Mouse (Mus musculus) forebrain, embryonic 14.5 days (tissue): Measurements from ENCODE around the gene Gdi1. TPM values are rescaled to one million over a fixed set of nuclear protein-coding genes. Genes with fewer than 3 reads are reported as not detected.

ENCODE experiments used
- ATAC-seq: fragments of 200-750 bp; cut with Nextera tagmentation; 2 replicates; pipeline ENCODE4 v1.8.0; 2017; ENCODE audit warnings: mild to moderate bottlenecking, moderate library complexity
- DNase-seq: peaks from one replicate; pipeline ENCODE4 v3.0.0-alpha.2; 2015; ENCODE audit warnings: low spot score
- H3K27ac ChIP-seq: fragments of 300-500 bp; sonication (generic); 2 replicates; pipeline ENCODE4 v1.5.1; 2014; ENCODE audit warnings: low read depth, mild to moderate bottlenecking, control low read depth, low read length, moderate library complexity
- H3K27me3 ChIP-seq: fragments of 300-500 bp; sonication (generic); replicated peaks from 2 replicates; pipeline ENCODE4 v1.6.1; 2014; ENCODE audit warnings: low read length, control low read depth, mixed read lengths; ENCODE audit not compliant: control insufficient read depth, insufficient read depth
- H3K36me3 ChIP-seq: fragments of 300-500 bp; sonication (generic); 2 replicates; pipeline ENCODE4 v1.6.1; 2014; ENCODE audit warnings: low read length, control low read depth; ENCODE audit not compliant: control insufficient read depth, insufficient read depth
- H3K4me1 ChIP-seq: fragments of 300-500 bp; sonication (generic); 2 replicates; pipeline ENCODE4 v1.6.1; 2014; ENCODE audit warnings: antibody characterized with exemption, low read length, control low read depth; ENCODE audit not compliant: control insufficient read depth, insufficient read depth
- H3K4me2 ChIP-seq: fragments of 300-500 bp; sonication (generic); 2 replicates; pipeline ENCODE4 v1.6.1; 2014; ENCODE audit warnings: mild to moderate bottlenecking, control low read depth, low read length
- H3K4me3 ChIP-seq: fragments of 300-500 bp; sonication (generic); 2 replicates; pipeline ENCODE4 v1.5.1; 2014; ENCODE audit warnings: low read depth, low read length, control low read depth
- H3K9ac ChIP-seq: fragments of 300-500 bp; sonication (generic); 2 replicates; pipeline ENCODE4 v1.6.1; 2014; ENCODE audit warnings: mild to moderate bottlenecking, low read length, control low read depth, moderate library complexity
- H3K9me3 ChIP-seq: fragments of 300-500 bp; sonication (generic); replicated peaks from 2 replicates; pipeline ENCODE4 v1.6.1; 2016; ENCODE audit warnings: low read length, control low read depth, mixed read lengths; ENCODE audit not compliant: control insufficient read depth
- WGBS: fragments of 180-500 bp; shearing (Covaris S2); extraction: QIAGEN DNeasy Blood & Tissue Kit; methylation state at CpG from one replicate; pipeline ENCODE4 v1.1.7; 2014; 5-methylcytosine and 5-hydroxymethylcytosine counted together
- polyA plus RNA-seq: library from polyadenylated mRNA; unstranded; fragments of >200 nt; fragmentation: Nextera tagmentation; extraction: Ambion mirVana; gene quantifications from 2 replicates; pipeline ENCODE4 v1.2.1, GENCODE M21; 2014

Gdi1 gene
- polyA plus RNA-seq, result 614 and 712 TPM in 2 replicates

DNA sequence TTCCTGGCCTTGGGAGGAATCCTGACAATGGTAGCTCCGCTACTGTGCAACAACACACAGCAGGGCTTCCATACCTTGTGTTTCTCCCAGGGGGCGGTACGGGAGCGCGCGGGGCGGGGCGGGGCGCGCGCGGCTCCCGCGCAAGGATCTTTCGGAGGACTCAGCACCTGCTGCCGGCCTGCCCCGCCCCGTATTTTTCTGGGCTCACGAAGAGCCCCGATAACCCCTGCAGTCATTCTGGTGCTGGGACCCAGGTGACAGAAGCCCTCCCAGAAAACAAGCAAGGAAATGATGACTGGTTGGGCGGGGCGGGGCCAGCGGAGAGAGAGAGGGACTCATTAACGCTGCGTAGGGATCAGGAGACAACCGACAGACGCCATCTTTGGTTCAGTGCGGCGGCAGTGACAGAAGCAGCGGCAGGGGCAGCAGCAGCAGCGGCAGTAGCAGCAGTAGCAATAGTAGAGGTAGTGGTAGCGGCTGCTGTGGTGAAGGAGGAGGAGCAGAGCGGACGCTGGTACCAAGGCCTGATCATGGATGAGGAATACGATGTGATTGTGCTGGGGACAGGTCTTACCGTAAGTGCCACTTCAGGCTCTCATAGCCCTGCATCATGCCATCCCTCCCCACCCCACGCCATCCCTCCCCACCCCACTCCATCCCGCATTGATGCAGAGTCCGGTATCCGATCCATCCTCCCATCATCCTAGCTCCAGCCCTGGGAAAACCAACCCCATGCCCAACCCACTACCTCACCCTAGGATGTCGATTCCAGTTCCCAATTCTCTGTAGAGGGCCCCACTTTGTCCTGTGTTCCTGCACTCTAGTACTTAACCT lies at the start of gene Gdi1:
Gene Gdi1, plus strand, starts transcription at position 132 of the 834 bp plus-strand sequence.
- H3K27ac ChIP-seq, result peak within 1 kb of the TSS; percentile 94
- H3K9ac ChIP-seq, result peak within 1 kb of the TSS; percentile 80
- 22% methylated on average over 41 of the region's 41 CpGs for WGBS
- H3K4me2 ChIP-seq, result peak within 1 kb of the TSS; percentile 72
- H3K27me3 ChIP-seq, result no peaks in the 10 kb centered on the region
- no peaks in the 10 kb centered on the region for H3K9me3 ChIP-seq
- H3K36me3 ChIP-seq, result peaks cover 71% of the 10 kb centered on the region
- ATAC-seq (peak; percentile 87), DNase-seq (peak; percentile 82)
- peak within 1 kb of the TSS; percentile 51 for H3K4me3 ChIP-seq
- peaks cover 7% of the 10 kb centered on the region for H3K4me1 ChIP-seq

DNA sequence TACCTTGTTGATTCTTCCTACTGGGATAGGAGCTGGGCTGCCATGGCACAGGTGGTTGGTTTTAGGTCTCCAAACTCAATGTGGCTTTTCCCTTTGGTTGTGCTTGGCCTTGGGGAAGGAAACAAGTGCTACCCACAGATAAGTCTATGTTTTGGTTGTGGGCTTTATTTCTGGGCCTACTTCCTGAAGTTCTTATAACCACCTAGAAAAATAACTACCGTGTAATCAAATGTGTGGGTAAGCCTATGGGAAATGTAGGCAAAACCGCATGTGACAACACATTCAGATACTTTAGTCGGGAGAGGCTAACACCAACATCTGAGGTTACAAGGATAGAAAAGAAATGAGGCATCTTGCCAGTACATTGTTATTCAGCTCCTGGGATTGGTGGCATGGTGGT lies 47.1 kb upstream of the Gdi1 start:
- no peak for ATAC-seq

DNA sequence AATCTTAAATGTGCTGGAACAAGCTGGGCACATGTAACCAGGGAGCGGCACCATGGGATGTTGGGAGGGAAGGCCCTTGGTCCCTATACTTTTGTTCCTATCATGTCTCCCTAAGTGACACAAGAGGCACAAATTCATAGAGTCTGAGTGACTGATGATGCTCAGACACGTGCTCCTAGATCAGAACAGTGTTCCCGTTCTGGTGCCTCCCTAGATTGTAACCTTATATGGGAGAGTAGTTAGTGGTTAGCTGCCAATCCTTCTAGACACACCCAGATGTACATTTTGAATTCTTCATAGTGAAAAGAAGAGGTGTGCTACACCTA lies 35.1 kb upstream of the Gdi1 start:
- DNase-seq, result no peak
- Histone ChIP-seq H3K4me1 (no peaks in the 10 kb centered on the region), H3K4me2 (peak overlapping the region; percentile 57), H3K27me3 (no peaks in the 10 kb centered on the region), H3K9me3 (no peaks in the 10 kb centered on the region), H3K36me3 (peaks cover 8% of the 10 kb centered on the region; the same call in 1 of the 2 replicates), H3K9ac (peak overlapping the region; percentile 64), H3K27ac (peak overlapping the region; percentile 94), H3K4me3 (peak overlapping the region; percentile 50)
- WGBS, result 43% methylated on average over 3 of the region's 3 CpGs
- ATAC-seq, result peak; percentile 30; the same call in 1 of the 2 replicates

More for the DNA sequence above, 47.1 kb upstream of the Gdi1 start:
- DNase-seq, result no peak
- no peaks in the 10 kb centered on the region for H3K27me3 ChIP-seq
- H3K36me3 ChIP-seq, result peaks cover 14% of the 10 kb centered on the region
- H3K27ac ChIP-seq, result no peak overlapping the region
- H3K4me3 ChIP-seq, result no peak overlapping the region
- no peak overlapping the region for H3K9ac ChIP-seq
- no peaks in the 10 kb centered on the region for H3K9me3 ChIP-seq
- peaks cover 5% of the 10 kb centered on the region; the same call in 1 of the 2 replicates for H3K4me1 ChIP-seq
- no peak overlapping the region for H3K4me2 ChIP-seq
- WGBS, result 92% methylated on average over 3 of the region's 3 CpGs

DNA sequence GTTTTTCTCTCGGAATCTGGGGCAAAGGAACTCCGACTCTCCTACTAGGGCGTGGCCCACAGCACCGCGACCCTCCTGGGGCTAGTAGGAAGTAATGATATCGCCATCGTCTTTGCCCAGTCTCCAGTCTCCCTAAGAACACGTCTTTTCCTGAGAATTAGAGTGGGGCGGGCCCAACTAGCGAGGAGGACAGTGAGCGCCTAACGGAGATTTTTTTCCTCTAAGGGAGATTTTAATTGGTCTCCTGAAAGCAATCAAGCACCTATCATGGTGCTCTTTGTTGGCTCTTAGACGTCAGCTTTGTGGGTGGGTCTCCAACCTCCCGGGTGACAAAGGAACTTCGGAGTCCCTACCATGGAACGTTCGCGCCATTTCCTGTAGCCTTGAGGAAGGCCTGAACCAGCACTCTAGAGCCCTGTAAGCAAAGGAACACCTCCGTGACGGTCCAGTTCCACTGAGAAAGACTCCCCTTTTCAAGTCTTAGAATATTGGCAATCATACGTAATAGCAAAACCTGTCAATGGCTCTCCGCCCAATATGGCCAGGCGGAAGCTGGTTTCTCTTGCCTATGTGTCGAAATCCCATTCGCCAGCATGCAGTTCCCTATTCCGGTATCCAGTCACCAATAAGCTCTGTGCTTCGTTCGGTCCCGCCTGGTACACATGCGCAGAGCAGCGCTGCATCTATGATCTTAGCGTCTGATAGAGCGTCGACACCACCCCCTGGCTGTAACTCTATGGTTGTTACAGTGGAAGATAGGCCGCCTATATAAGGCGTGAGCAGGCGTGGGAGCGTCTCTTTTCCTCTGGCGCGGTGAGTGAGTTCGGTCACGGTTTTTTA lies 34.5 kb upstream of the Gdi1 start, which contains the start of gene Rpl10:
Gene Rpl10, plus strand, starts transcription at position 751 of the 840 bp plus-strand sequence.
- Histone ChIP-seq H3K9me3 (no peaks in the 10 kb centered on the region), H3K27ac (peak within 1 kb of the TSS; percentile 94), H3K4me2 (peak within 1 kb of the TSS; percentile 63), H3K4me3 (peak within 1 kb of the TSS; percentile 50), H3K27me3 (no peaks in the 10 kb centered on the region), H3K36me3 (peaks cover 8% of the 10 kb centered on the region; the same call in 1 of the 2 replicates), H3K4me1 (no peaks in the 10 kb centered on the region), H3K9ac (peak within 1 kb of the TSS; percentile 74)
- DNase-seq (peak; percentile 98), ATAC-seq (peak; percentile 96)
- WGBS, result 33% methylated on average over 42 of the region's 42 CpGs

DNA sequence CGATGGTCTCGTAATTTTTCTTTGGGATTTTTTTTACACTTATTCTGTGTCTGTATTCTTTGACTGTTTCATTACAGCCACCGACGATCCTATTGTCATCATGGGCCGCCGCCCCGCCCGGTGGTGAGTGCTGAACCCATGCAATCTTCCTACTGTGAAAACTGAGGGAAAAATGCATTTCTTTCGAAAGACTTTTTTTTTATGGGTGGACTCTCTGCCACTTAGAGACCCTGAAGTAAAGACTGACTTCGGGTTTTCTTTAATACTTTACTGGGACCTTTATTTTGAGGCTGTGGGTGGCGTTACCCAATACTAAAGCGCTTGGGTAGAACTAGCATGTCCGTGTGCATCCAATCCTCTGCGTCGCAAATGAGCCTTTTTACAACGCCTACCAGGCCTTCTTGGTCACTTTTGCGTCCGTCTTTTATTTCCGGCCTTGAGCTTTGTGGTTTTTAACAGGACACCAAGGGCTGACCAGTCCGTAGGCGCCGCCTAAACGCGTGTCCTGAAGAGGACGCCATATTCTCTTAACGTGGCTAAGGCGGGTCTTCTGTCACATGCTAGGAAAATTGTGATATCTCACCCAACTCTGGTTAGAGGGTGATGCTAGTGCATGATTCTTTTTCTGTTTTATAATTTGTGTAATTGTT lies 33.8 kb upstream of the Gdi1 start:
- peak; percentile 21 for DNase-seq

DNA sequence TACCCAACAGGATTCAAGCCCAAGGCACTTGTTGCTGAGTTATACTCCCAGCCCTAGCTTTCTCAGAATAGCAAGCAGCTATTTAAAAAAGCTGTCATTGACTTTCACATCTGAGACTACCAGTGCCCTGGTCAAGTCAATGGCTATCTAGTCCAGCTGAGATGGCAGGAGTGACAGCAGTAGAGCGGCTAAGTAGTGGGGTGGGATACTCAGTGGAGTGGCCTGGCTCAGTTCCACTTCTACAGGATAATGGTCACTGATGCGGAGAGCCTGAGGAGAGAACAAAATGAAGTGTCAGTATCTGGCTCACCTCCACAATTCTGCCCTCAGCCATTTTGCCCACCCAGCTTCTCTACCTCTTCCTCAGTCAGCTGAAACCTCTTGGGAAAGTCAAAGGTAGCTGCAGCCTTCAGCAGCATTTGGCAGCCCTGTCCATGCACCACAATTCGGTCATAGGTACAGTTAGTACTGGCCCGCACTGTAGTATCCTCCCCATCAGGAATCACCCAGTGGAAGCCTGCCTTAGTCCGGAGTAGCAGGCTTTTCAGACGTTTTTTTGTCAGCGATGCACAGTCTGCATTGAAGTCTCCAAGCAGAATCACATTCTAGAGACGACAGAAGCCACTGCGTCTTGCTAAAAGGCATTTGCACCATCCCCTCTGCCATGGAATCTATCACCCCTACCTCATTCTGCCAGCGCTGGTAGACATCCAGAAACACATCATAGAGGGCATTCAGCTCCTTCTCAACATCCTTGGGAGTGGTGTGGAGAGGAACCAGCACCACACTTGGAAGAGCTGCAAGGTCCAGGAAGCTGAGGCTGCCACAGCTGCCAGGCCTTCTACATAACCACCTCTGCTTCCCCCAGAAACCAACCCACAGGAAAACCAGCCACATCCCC lies 31.1 kb upstream of the Gdi1 start:
- Histone ChIP-seq H3K9me3 (no peaks in the 10 kb centered on the region), H3K36me3 (peaks cover 8% of the 10 kb centered on the region; the same call in 1 of the 2 replicates), H3K4me3 (no peak overlapping the region), H3K27ac (no peak overlapping the region), H3K27me3 (no peaks in the 10 kb centered on the region), H3K9ac (no peak overlapping the region), H3K4me2 (no peak overlapping the region), H3K4me1 (no peaks in the 10 kb centered on the region)
- ATAC-seq (no peak), DNase-seq (no peak)
- WGBS, result 36% methylated on average over 10 of the region's 10 CpGs

More for the DNA sequence above, 33.8 kb upstream of the Gdi1 start:
- no peaks in the 10 kb centered on the region for H3K9me3 ChIP-seq
- no peaks in the 10 kb centered on the region for H3K27me3 ChIP-seq
- H3K27ac ChIP-seq, result no peak overlapping the region
- H3K36me3 ChIP-seq, result peaks cover 8% of the 10 kb centered on the region; the same call in 1 of the 2 replicates
- WGBS, result 37% methylated on average over 27 of the region's 27 CpGs
- H3K4me1 ChIP-seq, result no peaks in the 10 kb centered on the region
- peak overlapping the region; percentile 63 for H3K4me2 ChIP-seq
- H3K9ac ChIP-seq, result peak overlapping the region; percentile 74
- 0 out of 2 replicates have a peak, but pooled peaks have one; percentile 1 for ATAC-seq
- peak overlapping the region; percentile 50 for H3K4me3 ChIP-seq

DNA sequence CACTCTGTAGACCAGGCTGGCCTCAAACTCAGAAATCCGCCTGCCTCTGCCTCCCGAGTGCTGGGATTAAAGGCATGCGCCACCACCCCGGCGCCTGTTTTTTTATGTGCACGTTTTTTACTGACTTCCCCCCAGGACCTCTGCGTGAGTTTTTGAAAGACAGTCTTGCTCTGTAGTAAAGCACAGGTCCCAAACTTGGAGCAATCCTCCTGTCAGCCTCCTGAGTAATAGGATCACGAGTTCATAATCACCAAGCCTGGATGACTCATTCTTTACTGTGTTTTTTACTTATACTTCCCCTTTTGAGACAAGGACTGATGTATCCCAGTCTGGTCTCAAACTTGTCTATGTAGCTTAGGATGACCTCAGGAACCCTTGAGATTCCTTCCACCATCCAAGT lies 26.9 kb upstream of the Gdi1 start:
- Histone ChIP-seq H3K27ac (no peak overlapping the region), H3K4me1 (no peaks in the 10 kb centered on the region), H3K36me3 (peaks cover 5% of the 10 kb centered on the region; the same call in 1 of the 2 replicates), H3K27me3 (no peaks in the 10 kb centered on the region), H3K9me3 (no peaks in the 10 kb centered on the region), H3K4me3 (no peak overlapping the region), H3K4me2 (no peak overlapping the region), H3K9ac (no peak overlapping the region)
- WGBS, result 73% methylated on average over 8 of the region's 8 CpGs
- ATAC-seq, result no peak
- no peak for DNase-seq
